Mouse (Mus musculus): Measurements from ENCODE around the gene Ptgr1.

DNA sequence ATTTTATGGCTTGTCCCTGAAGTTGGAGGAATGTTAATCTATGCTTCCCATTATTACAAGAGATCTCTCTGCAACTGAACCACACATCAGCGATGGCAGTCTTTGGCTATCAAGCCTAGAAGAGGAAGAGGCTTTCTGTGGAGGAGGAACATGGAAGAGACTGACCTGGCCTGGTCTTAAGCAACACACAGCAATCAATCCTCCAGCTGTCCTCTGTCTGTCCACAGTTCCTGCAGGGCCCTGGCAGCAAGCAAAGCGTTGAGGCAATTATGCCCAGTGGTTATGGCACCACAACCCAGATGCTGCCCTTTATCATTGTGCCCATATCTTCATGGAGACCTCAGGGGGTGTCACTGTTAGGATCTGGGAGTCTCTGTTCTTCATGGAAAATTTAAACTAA, 63.0 kb downstream of the Ptgr1 start:
- no peak for TF ChIP-seq GATA1 (IDR thresholded peaks at IDR 0.05; ENCODE audit: low read depth, low read length)
- TF ChIP-seq MAZ (IDR thresholded peaks at IDR 0.05; ENCODE audit: low read depth, low read length) = no peak
- no peak for TF ChIP-seq POLR2A (IDR thresholded peaks at IDR 0.05; ENCODE audit: control insufficient read depth in 1 of 2, insufficient read depth in 1 of 2, low read depth in 1 of 2, low read length in 2 of 2, poor library complexity in 1 of 2)
